Mouse (Mus musculus): ENCODE results near the gene Sbsn.

DNA sequence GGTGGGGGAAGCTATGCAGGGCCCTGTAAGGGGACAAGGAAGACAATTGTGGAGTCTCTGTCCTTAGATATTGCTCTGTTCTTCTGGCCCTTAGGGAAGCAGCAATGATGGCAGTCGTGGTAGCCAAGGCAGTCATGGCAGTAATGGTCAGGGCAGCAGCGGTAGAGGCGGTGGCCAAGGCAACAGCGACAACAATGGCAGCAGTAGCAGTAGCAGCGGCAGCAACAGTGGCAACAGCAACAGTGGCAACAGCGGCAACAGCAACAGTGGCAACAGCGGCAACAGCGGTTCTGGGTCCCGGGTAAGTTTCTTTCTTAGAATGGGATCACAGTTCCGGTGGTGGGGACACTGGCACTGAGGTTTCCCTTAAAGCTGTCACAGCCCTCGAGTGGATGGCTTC, 13.9 kb downstream of the Sbsn start:
- TF ChIP-seq CTCF (IDR thresholded peaks at IDR 0.05) (no peak), EP300 (IDR thresholded peaks at IDR 0.05) (no peak)
